Mouse (Mus musculus) CD8-positive naive resting alpha-beta T cell, adult 2 months (primary cell): ENCODE results near the gene Arhgef9.

Experiments used
- DNase-seq, 2 experiments: peaks; one replicate each; pipeline ENCODE4 v3.0.0; 2022; ENCODE audit warnings: low read depth in 2 of 2, low spot score in 2 of 2

Arhgef9 gene

GRCm38 (mm10) chrX:95012033-95012432 lies 184.6 kb downstream of the Arhgef9 start:
- no peak for DNase-seq
